Mouse (Mus musculus) erythroid progenitor cell, adult 5-6 weeks (primary cell): ENCODE measurements at regions not wholly inside any gene's neighbourhood (a gene's known extent, or its start where the extent isn't known, plus 50 kb on each side); places are given as distances from the start of the nearest gene placed in this dataset.

Source experiments
- ATAC-seq: replicated peaks from 2 replicates; pipeline ENCODE4 v1.8.0; 2016; ENCODE audit warnings: moderate number of reproducible peaks, mild to moderate bottlenecking, moderate TSS enrichment, inconsistent platforms; ENCODE audit not compliant: poor library complexity, low FRiP score, severe bottlenecking

DNA sequence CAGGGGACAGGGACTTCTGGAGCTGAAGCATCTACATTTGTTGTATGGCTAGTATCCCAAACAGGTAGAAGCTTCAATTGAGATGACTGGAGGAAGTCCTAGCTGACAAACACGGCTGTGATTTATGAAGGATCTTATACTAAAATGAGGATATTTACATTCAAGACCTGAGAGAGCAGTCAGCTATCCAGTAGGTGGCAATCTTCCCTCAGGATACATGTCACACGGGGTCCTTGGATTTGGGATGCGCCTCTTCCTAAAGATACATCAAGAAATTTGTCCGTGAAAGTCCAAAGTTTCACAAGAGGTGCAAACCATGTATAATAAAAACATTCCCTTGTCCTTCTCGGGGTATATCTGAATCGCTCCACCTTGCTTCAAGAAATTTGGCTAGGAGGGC, 577.8 kb upstream of the Itga1 start:
- ATAC-seq = no peak

- no peak for ATAC-seq
Measured at GRCm38 (mm10) chr13:115676836-115677235, 575.1 kb upstream of the Itga1 start.

GRCm38 (mm10) chr13:115673729-115674128, 572.0 kb upstream of the Itga1 start:
- no peak for ATAC-seq

DNA sequence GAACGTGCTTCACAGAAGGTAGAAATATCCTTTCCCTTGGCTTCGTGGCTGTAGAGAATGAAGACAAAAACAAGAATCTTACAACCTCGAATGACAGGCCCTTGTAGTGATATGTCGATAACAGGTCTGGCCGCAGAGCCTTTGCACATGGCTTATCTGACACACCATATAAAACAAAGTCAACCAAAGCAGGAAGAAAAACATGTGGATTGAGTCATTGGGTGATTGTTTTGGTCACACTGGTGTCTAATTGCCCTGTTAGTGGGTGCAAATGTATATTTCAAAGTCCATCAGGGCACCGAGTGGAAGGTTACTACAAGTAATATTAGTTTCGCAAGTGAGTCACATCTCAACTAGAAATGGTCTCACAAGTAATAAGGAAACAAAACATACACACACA, 569.9 kb upstream of the Itga1 start:
- no peak for ATAC-seq

- ATAC-seq = no peak
Measured at GRCm38 (mm10) chr13:115669516-115669915, 567.8 kb upstream of the Itga1 start.

DNA sequence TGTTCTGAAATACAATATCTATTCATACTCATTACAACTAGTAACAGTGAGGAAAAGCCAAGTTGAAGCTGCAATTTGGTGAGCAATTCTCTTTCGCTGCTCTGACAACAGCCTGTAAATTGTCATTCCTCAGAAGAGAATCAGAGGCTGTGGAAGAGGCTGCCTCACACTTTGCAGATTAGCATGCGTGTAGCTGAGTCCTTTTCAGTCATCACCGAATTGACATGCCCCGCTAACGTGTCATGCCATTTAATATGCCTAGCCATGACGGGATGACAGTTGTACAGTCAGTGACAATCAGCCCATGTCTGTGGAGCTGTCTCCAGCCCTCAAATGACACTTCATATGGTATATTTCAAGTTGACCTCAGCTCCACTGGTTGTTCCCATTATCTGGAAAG, 553.4 kb upstream of the Itga1 start:
- ATAC-seq = no peak

DNA sequence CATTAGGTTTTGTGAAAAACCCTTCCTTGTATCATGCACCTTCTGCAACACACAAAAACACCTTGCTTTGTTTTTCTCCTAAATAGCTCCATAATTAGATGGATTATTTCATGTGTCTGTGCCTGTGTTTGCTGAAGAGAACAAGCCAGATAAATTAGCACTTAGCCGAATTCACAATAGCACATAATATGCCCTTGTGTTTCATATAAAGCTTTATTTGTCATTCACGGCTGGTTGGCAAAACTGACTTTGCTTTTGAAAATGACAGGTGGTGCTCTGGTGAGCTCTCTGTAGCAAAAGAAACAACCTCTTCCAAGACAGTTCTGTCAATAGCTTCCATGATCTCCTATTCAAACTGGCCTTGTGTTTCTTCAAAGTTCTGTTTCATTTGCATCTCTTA, 551.2 kb upstream of the Itga1 start:
- no peak for ATAC-seq

DNA sequence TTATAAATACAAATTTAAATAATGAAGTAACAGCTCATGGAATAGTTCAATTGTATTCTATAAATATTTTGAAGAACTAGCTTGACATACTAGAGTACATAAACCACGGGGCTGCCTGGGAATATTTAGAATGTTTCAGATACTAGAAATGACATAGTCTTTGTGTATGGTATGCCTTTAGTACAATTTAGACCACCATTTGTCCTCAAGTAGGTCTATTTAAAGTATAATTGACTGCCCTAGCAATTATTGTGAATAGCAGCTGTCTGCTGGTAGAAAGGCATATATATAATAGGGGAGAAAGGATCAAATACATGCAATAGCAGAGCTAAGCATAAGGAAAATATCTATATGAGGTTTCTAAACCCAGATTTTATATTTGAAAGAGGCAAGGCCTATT, 550.6 kb upstream of the Itga1 start:
- no peak for ATAC-seq

GRCm38 (mm10) chr13:115631410-115632105, 529.8 kb upstream of the Itga1 start:
- ATAC-seq = no peak

GRCm38 (mm10) chr13:115630603-115631002, 528.8 kb upstream of the Itga1 start:
- no peak for ATAC-seq

DNA sequence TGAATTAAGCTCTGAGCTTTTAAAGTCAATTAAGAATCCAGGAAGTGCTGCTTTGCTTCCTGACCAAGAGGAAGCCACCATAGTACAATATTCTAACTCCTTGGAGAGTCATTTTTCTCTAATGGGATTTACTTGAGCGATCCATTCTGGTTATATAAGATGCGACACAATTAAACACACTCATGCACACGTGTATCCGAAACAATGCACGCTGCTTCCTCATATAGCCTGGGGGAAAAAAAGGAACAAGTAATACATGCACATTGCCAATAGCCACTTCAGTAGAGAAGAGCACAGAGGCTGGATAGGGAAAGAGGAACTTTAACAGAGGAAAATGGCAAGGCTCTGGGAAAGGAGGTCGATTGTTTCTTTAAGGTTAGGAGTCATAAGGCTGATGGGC, 511.4 kb upstream of the Itga1 start:
- no peak for ATAC-seq

GRCm38 (mm10) chr13:115606441-115606840, 504.7 kb upstream of the Itga1 start:
- no peak for ATAC-seq

DNA sequence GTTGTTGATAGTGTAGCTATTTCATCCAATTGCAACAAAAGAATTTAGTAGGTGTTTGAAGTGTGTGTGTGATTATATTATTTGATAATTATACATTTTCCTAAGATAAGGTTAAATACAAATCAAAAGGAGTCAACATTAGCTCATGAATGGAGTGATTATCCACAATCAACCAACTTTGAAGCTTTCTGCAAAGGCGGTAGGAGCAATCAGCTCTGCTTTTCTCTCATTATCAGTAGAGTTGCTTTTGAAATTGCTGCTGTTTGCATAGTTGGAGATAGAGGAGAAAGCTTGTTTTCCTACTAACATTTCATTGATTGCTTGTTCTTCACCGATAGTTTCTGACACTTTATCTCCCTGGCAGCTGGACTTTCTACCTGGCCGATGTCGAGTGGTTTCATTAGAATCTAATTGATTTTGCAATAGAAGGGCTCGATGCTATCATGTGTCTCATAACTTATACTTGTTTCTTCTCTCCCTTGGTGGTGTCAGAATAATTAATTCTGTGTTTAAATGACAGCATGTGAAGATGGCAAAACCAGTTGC, 493.4 kb upstream of the Itga1 start:
- no peak for ATAC-seq

GRCm38 (mm10) chr13:115575967-115576366, 474.2 kb upstream of the Itga1 start:
- ATAC-seq = no peak

- ATAC-seq = no peak
Measured at GRCm38 (mm10) chr13:115575052-115575891, 473.5 kb upstream of the Itga1 start.

GRCm38 (mm10) chr13:115541167-115541566, 439.4 kb upstream of the Itga1 start:
- no peak for ATAC-seq

GRCm38 (mm10) chr13:115535900-115536299, 434.1 kb upstream of the Itga1 start:
- no peak for ATAC-seq

- ATAC-seq = no peak
Measured at GRCm38 (mm10) chr13:115513914-115514313, 412.1 kb upstream of the Itga1 start.

DNA sequence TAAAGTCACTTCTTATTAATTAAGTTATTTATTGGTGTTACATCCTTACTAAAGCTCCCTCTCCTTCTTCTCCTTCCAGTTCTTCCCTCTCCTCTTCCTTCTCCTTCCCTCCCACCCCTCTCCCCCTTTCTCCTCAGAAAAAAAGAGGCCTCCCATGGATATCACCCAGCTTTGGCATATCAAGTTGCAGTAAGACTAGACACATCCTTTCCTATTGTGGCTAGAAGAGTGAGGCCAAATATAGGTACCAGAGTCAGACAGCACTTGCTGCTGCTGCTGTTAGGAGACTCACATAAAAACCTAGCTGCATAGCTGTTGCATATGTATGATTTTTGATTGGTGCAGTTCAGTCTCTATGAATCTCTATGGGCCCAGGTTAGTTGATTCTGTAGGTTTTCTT, 410.4 kb upstream of the Itga1 start:
- ATAC-seq = no peak

DNA sequence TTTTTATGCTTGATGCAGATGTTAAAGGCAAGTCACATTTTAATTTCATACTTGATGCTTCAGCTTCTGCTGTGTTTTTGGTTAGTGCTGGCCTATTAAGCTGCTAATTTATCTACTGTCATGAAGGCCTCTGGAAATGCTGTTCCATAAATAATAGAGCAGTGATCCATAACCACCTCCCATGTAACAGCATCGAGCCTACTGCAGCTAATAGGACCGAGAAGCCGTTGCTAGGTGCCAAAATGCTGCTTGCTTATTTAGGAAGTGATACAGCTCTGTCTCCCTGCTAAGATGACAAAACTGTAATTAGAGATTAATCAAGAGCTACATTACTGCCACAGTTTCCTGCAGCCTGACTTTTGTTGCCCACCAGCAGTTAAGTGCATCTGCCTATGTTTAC, 406.9 kb upstream of the Itga1 start:
- ATAC-seq = no peak

GRCm38 (mm10) chr13:115494399-115494798, 392.6 kb upstream of the Itga1 start:
- ATAC-seq = no peak
